Comparison of ENCODE assay signal across 8 mouse cellular contexts in the genomic region with DNA sequence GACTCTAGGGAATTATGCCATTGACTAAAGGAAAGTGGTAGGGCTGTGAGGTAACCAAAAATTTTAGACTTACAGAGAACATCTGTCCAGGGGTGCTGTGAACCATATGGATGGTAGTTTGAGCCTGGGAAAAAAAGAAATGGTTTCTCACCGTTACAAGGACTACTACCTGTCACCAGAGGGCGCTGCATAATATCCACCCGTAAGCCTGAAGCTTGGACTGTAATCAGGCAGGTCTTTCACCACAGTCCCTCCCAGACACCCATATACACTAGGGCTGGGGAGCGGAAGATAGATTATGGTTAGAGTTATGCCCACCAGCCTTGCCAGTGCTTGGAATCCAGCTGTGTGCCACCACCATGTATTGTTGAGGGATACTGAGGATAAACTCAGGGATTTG. TPM values are rescaled to one million over a fixed set of nuclear protein-coding genes. Genes with fewer than 3 reads are reported as not detected.
A peak's percentile ranks its signal among the peaks of the same experiment; 100 is the strongest.
DNase-seq lines count a peak whose midpoint lies in the region; ATAC-seq and TF ChIP-seq lines count a peak whose summit lies in the region.

No protein-coding gene starts in this region.

- no peaks in the 10 kb centered on the region for H3K27me3 ChIP-seq in kidney, postnatal 0 days (ENCODE audit: insufficient read depth, low read length)
- H3K27me3 ChIP-seq in kidney, embryonic 14.5 days (ENCODE audit: control insufficient read depth, insufficient read depth, low read length) = no peaks in the 10 kb centered on the region
- no peaks in the 10 kb centered on the region for H3K27me3 ChIP-seq in G1E (ENCODE audit: insufficient read depth, low read length)
- no peaks in the 10 kb centered on the region for H3K27me3 ChIP-seq in limb, embryonic 10.5 days (ENCODE audit: low read depth, poor library complexity, severe bottlenecking)

- H3K9me3 ChIP-seq in kidney, postnatal 0 days (replicated peaks; ENCODE audit: low read length) = no peaks in the 10 kb centered on the region
- H3K9me3 ChIP-seq in kidney, embryonic 14.5 days (ENCODE audit: control insufficient read depth, low read length) = no peaks in the 10 kb centered on the region
- H3K9me3 ChIP-seq in G1E (replicated peaks) = no peaks in the 10 kb centered on the region
- no peaks in the 10 kb centered on the region for H3K9me3 ChIP-seq in limb, embryonic 10.5 days (replicated peaks)

- no peak for ATAC-seq in kidney, postnatal 0 days (replicated peaks; ENCODE audit: low FRiP score, low read depth)
- ATAC-seq in kidney, embryonic 14.5 days (ENCODE audit: low FRiP score, low TSS enrichment) = no peak; the same call in 1 of the 2 replicates
- no peak for ATAC-seq in G1E (ENCODE audit: extremely low read depth, insufficient number of reproducible peaks, low FRiP score, poor library complexity, severe bottlenecking)
- ATAC-seq in frontal cortex, adult (ENCODE audit: low TSS enrichment) = peak; percentile 52; the same call in 1 of the 2 replicates
- ATAC-seq in neutrophil, adult 5-6 weeks (ENCODE audit: extremely low read depth, insufficient number of reproducible peaks, low FRiP score, poor library complexity, severe bottlenecking) = 0 out of 2 replicates have a peak, but pooled peaks have one; percentile 33

- no peak overlapping the region for H3K27ac ChIP-seq in kidney, postnatal 0 days
- no peak overlapping the region for H3K27ac ChIP-seq in kidney, embryonic 14.5 days (ENCODE audit: low read depth, low read length)
- no peak overlapping the region for H3K27ac ChIP-seq in limb, embryonic 10.5 days

- H3K4me1 ChIP-seq in kidney, postnatal 0 days (replicated peaks; ENCODE audit: insufficient read depth, low read length) = no peaks in the 10 kb centered on the region
- H3K4me1 ChIP-seq in kidney, embryonic 14.5 days (ENCODE audit: control insufficient read depth, insufficient read depth, low read length) = no peaks in the 10 kb centered on the region
- H3K4me1 ChIP-seq in G1E (ENCODE audit: insufficient read depth, low read depth, low read length) = peaks cover 23% of the 10 kb centered on the region
- peaks cover 12% of the 10 kb centered on the region for H3K4me1 ChIP-seq in limb, embryonic 10.5 days

- 26% methylated on average over 4 of the region's 4 CpGs for WGBS in kidney, postnatal 0 days
- WGBS in kidney, embryonic 14.5 days = 24% methylated on average over 4 of the region's 4 CpGs
- 29% methylated on average over 4 of the region's 4 CpGs for WGBS in limb, embryonic 10.5 days

- no peak overlapping the region for H3K4me2 ChIP-seq in kidney, postnatal 0 days (ENCODE audit: low read length)
- no peak overlapping the region for H3K4me2 ChIP-seq in kidney, embryonic 14.5 days (replicated peaks; ENCODE audit: low read depth, low read length)

- DNase-seq in kidney, postnatal 0 days (ENCODE audit: low spot score) = peak; percentile 83
- DNase-seq in G1E (ENCODE audit: low spot score) = peak; percentile 44
- peak; percentile 41 to 68 for DNase-seq in adrenal gland, postnatal 36 days
- peak; percentile 49 for DNase-seq in limb, embryonic 10.5 days (ENCODE audit: low spot score)
- DNase-seq in ovary, adult 18-20 months (ENCODE audit: low spot score) = no peak

- peak; percentile 85 for TF ChIP-seq CTCF in kidney, postnatal 0 days (IDR thresholded peaks at IDR 0.05; ENCODE audit: low read depth)
- TF ChIP-seq CTCF in G1E (IDR thresholded peaks at IDR 0.05; ENCODE audit: low read depth, low read length) = peak; percentile 44; the same call in 1 of the 2 replicates

- no peak overlapping the region for H3K9ac ChIP-seq in kidney, postnatal 0 days (ENCODE audit: low read depth, low read length)
- no peak overlapping the region for H3K9ac ChIP-seq in kidney, embryonic 14.5 days (ENCODE audit: low read depth, low read length)

- H3K36me3 ChIP-seq in kidney, postnatal 0 days (ENCODE audit: insufficient read depth, low read length) = 0 out of 2 replicates have a peak, but pooled peaks cover 9% of the 10 kb centered on the region
- no peaks in the 10 kb centered on the region for H3K36me3 ChIP-seq in kidney, embryonic 14.5 days (ENCODE audit: control insufficient read depth, insufficient read depth, low read length)
- peaks cover 98% of the 10 kb centered on the region for H3K36me3 ChIP-seq in G1E (replicated peaks)
- no peaks in the 10 kb centered on the region for H3K36me3 ChIP-seq in limb, embryonic 10.5 days

- H3K4me3 ChIP-seq in kidney, postnatal 0 days (replicated peaks; ENCODE audit: low read depth, low read length) = no peak overlapping the region
- no peak overlapping the region for H3K4me3 ChIP-seq in kidney, embryonic 14.5 days (ENCODE audit: low read length)
- no peak overlapping the region for H3K4me3 ChIP-seq in G1E (ENCODE audit: low read depth, low read length)
- H3K4me3 ChIP-seq in limb, embryonic 10.5 days = no peak overlapping the region

RNA-seq across cellular contexts. Expression of a gene that starts 17.4 kb away (rescaled TPM):
- polyA plus RNA-seq in kidney, postnatal 0 days (2015; fragmentation: Nextera tagmentation; extraction: Ambion mirVana) = 87.9 and 94.0 TPM in 2 replicates
- polyA plus RNA-seq in kidney, embryonic 14.5 days (2014; fragmentation: Nextera tagmentation; extraction: Ambion mirVana) = 24.6 and 26.4 TPM in 2 replicates
- total RNA-seq in G1E (2014; fragmentation: Nextera tagmentation) = 786 and 908 TPM in 2 replicates
- 178 and 183 TPM in 2 replicates for total RNA-seq in G1E (2017)
- polyA plus RNA-seq in G1E (2012) = 41.2 and 50.3 TPM in 2 replicates
- total RNA-seq in adrenal gland, postnatal 36 days (2021) = 10 to 100 TPM; 21.6 to 27.1 TPM
- polyA plus RNA-seq in limb, embryonic 10.5 days (2016; fragmentation: Nextera tagmentation; extraction: Ambion mirVana) = 1.0 and 1.8 TPM in 2 replicates
- 62.7 and 66.2 TPM in 2 replicates for total RNA-seq in neutrophil, adult 5-6 weeks (2017)

RNA-seq across cellular contexts. Expression of a gene that starts 46.8 kb away (rescaled TPM):
- polyA plus RNA-seq in kidney, postnatal 0 days (2015; fragmentation: Nextera tagmentation; extraction: Ambion mirVana) = 0.92 and 1.2 TPM in 2 replicates
- 1.1 and 1.7 TPM in 2 replicates for polyA plus RNA-seq in kidney, embryonic 14.5 days (2014; fragmentation: Nextera tagmentation; extraction: Ambion mirVana)
- total RNA-seq in G1E (2014; fragmentation: Nextera tagmentation) = not detected in 2 replicates
- 0.06 TPM in 1 of 2 replicates, not detected in the other for total RNA-seq in G1E (2017)
- polyA plus RNA-seq in G1E (2012) = not detected in 2 replicates
- 1 to 10 TPM in 1 of 2 experiments, under 1 TPM in 1; 0.89 to 1.8 TPM for total RNA-seq in adrenal gland, postnatal 36 days (2021)
- 0.85 and 1.4 TPM in 2 replicates for polyA plus RNA-seq in limb, embryonic 10.5 days (2016; fragmentation: Nextera tagmentation; extraction: Ambion mirVana)
- not detected in 2 replicates for total RNA-seq in neutrophil, adult 5-6 weeks (2017)

Comparison
In these comparisons a context has a peak if more than half of its experiments do, and no peak if none do; other contexts are left out.
1. ATAC-seq: peak in frontal cortex, adult (single experiment) and neutrophil, adult 5-6 weeks (single experiment); none in kidney, postnatal 0 days (single experiment), kidney, embryonic 14.5 days (single experiment) and G1E (single experiment).